Mouse (Mus musculus): Measurements from ENCODE around the gene Etv6. TPM values are rescaled to one million over a fixed set of nuclear protein-coding genes. Genes with fewer than 3 reads are reported as not detected.

The Etv6 gene
- polyA plus RNA-seq, 1 experiment from 2014 or later: 23.5 TPM

DNA sequence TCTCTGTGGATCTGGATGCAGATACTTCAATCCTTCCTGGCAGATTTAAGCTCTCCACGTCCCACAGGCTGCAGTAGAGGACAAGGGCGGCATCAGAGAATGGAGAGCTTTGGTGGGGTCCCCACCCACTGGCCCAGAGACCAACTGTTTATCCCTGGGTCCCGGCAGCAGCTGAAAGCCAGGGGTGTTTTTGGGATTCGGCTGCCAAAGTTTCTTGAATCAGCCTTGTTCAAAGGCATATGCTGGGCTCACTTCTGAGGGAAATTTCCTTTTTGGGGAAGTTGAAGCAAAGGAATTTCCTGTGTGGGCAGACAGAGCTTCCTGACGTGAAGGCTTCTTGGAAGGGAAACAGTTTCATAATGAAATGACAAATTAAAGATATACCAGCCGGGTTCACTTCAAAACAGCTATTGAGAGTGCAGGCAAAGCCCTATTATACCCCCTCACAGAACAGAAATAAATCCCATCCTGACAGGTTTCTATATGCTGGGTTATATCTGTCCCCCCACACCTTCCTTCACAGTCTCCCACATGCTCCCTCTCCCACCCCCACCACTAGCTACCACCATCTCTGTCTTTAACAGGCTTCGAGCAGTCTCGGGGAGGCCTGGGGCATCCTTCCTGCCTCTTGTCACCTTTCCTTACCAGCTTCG, 116.5 kb downstream of the Etv6 start:
- no peak for TF ChIP-seq CTCF (IDR thresholded peaks at IDR 0.05)
- POLR2A ChIA-PET: interaction anchor here (0.7 to 1.1 kb wide), 2 partner anchors 18 to 718 kb away, joined by 3 read pairs; no protein-coding TSS in a partner anchor
- in situ Hi-C loops (cut with MboI; ENCODE audit: low pct_unique_long_range_greater_than_20kb): no loop called here
- no peak for ATAC-seq
- CTCF ChIA-PET: interaction anchor here (0.8 kb wide), 1 partner anchor 30 kb away, joined by 3 read pairs; no protein-coding TSS in a partner anchor
- H3K27me3 ChIP-seq: no peaks in the 10 kb centered on the region
- no peak for DNase-seq (ENCODE audit: low read depth, low spot score)

GRCm38 (mm10) chr6:134152539-134152938, 117.0 kb downstream of the Etv6 start:
- no peaks in the 10 kb centered on the region for H3K27me3 ChIP-seq

DNA sequence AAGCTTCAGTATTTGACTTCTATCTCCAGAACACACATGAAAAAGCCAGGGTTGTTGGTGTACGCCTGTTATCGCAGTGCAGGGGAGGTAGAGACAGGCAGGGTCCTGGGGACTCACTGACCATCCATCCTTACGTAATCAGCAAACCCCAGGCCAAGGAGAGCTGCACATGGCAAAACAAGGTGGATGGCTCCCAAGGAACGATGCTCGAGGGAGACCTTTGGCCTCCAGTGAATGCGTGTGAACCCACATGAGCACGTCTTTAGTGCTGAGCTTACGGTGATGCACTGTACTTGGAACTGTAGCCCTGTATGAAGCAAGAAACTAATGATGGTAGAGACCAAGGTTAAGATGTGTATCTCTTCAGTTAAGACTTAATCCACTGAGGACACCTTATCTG, 119.2 kb downstream of the Etv6 start:
- ATAC-seq (no peak), DNase-seq (ENCODE audit: low read depth, low spot score) (no peak)
- ChIA-PET POLR2A (no interaction called here), CTCF (no interaction called here)
- in situ Hi-C loops (cut with MboI; ENCODE audit: low pct_unique_long_range_greater_than_20kb): no loop called here
- no peaks in the 10 kb centered on the region for H3K27me3 ChIP-seq
- no peak for TF ChIP-seq CTCF (IDR thresholded peaks at IDR 0.05)

More at GRCm38 (mm10) chr6:134152539-134152938, 117.0 kb downstream of the Etv6 start:
- CTCF ChIA-PET: no interaction called here
- in situ Hi-C loops (cut with MboI; ENCODE audit: low pct_unique_long_range_greater_than_20kb): no loop called here
- ATAC-seq: no peak
- POLR2A ChIA-PET: interaction anchor here (1.1 kb wide), 1 partner anchor 18 kb away, joined by 3 read pairs; no protein-coding TSS in a partner anchor
- TF ChIP-seq CTCF (IDR thresholded peaks at IDR 0.05): no peak
- DNase-seq (ENCODE audit: low read depth, low spot score): no peak

GRCm38 (mm10) chr6:134155900-134156623, 120.6 kb downstream of the Etv6 start:
- no peak for ATAC-seq
- TF ChIP-seq CTCF (IDR thresholded peaks at IDR 0.05): no peak

GRCm38 (mm10) chr6:134157533-134158115, 122.1 kb downstream of the Etv6 start:
- DNase-seq (ENCODE audit: low read depth, low spot score): no peak
- ATAC-seq: no peak
- H3K27me3 ChIP-seq: no peaks in the 10 kb centered on the region
- TF ChIP-seq CTCF (IDR thresholded peaks at IDR 0.05): no peak
- CTCF ChIA-PET: no interaction called here
- POLR2A ChIA-PET: interaction anchor here (1.0 kb wide), 1 partner anchor 10 kb away, joined by 4 read pairs; no protein-coding TSS in a partner anchor
- in situ Hi-C loops (cut with MboI; ENCODE audit: low pct_unique_long_range_greater_than_20kb): no loop called here

More at GRCm38 (mm10) chr6:134155900-134156623, 120.6 kb downstream of the Etv6 start:
- H3K27me3 ChIP-seq: no peaks in the 10 kb centered on the region
- POLR2A ChIA-PET: interaction anchor here (1.0 kb wide), 1 partner anchor 121 kb away, joined by 3 read pairs; the partner anchor contains the start of gene Etv6
- DNase-seq (ENCODE audit: low read depth, low spot score): no peak
- CTCF ChIA-PET: no interaction called here
- in situ Hi-C loops (cut with MboI; ENCODE audit: low pct_unique_long_range_greater_than_20kb): no loop called here

DNA sequence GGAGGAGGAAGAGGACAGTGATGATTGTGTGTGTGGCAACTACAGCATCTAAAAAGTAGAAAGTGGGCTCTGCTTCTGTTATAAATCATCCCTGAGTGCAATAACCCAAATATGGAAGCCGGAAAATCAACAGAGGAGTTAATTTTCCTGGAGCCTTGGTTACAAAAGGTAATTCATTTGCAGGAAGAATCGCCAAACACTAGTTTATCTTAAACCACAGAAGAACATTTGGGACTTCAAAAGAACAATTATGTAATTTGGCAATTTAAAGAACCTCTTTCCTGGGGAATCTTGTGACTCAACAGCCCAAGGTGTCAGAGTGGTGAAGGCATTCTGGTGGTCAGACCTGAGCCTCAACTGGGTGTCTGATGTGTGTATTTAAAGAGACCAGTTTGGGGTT, 122.7 kb downstream of the Etv6 start:
- CTCF ChIA-PET: no interaction called here
- TF ChIP-seq CTCF (IDR thresholded peaks at IDR 0.05): no peak

DNA sequence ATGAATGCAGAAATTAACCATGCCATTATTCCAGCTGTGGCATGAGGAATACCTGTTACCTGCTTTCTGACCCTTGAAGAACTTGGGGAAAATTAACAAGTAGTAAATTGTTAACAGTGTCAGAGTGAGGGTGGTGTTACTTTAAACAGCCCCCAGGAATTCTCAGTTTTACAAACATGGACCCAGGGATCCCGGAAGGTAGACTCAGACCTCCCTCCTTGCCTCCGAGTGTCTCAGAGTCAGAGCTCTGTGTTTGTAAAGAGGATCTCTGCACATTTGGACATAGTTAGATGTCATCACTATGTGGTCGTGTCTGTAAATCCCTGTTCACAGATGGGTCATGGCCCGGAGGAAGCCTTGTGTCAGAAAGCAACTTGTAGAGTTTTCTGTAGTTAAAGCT, 124.2 kb downstream of the Etv6 start:
- H3K27me3 ChIP-seq: no peaks in the 10 kb centered on the region
- POLR2A ChIA-PET: interaction anchor here (0.6 kb wide), 1 partner anchor 74 kb away, joined by 3 read pairs; no protein-coding TSS in a partner anchor
- CTCF ChIA-PET: interaction anchor here (0.7 to 1.4 kb wide), 2 partner anchors 12 to 26 kb away, joined by 3 read pairs; no protein-coding TSS in a partner anchor
- TF ChIP-seq CTCF (IDR thresholded peaks at IDR 0.05): no peak
- in situ Hi-C loops (cut with MboI; ENCODE audit: low pct_unique_long_range_greater_than_20kb): no loop called here
- DNase-seq (ENCODE audit: low read depth, low spot score): peak; percentile 15
- ATAC-seq: no peak

More for the DNA sequence above, 122.7 kb downstream of the Etv6 start:
- ATAC-seq (no peak), DNase-seq (ENCODE audit: low read depth, low spot score) (no peak)
- POLR2A ChIA-PET: interaction anchor here (1.0 kb wide), 1 partner anchor 9 kb away, joined by 4 read pairs; no protein-coding TSS in a partner anchor
- in situ Hi-C loops (cut with MboI; ENCODE audit: low pct_unique_long_range_greater_than_20kb): no loop called here
- no peaks in the 10 kb centered on the region for H3K27me3 ChIP-seq

DNA sequence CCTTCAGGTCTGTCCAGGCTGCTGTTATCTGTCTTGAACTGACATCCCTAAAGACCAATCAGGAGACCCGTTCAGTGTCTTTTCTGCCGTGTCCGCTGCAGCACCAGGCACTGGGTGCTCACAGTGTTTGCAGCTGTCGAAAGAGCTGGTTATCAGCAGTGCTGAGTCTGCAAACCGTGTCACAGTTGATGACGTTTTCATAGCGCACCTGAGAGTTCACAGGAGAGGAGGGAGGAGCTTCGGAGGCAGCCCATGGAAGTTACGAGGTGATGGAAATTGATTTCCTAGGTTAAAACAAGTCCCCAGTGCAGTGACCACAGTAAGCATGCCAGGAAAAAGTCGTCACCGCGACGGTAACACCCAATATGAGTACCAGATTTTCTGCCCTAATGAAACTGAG, 125.5 kb downstream of the Etv6 start:
- no peak for ATAC-seq
- in situ Hi-C loops (cut with MboI; ENCODE audit: low pct_unique_long_range_greater_than_20kb): no loop called here
- ChIA-PET CTCF (interaction anchor here (0.8 to 1.4 kb wide), 4 partner anchors 10 to 120 kb away, joined by 3 read pairs; no protein-coding TSS in a partner anchor), POLR2A (no interaction called here)
- DNase-seq (ENCODE audit: low read depth, low spot score): no peak
- TF ChIP-seq CTCF (IDR thresholded peaks at IDR 0.05): no peak
- no peaks in the 10 kb centered on the region for H3K27me3 ChIP-seq

DNA sequence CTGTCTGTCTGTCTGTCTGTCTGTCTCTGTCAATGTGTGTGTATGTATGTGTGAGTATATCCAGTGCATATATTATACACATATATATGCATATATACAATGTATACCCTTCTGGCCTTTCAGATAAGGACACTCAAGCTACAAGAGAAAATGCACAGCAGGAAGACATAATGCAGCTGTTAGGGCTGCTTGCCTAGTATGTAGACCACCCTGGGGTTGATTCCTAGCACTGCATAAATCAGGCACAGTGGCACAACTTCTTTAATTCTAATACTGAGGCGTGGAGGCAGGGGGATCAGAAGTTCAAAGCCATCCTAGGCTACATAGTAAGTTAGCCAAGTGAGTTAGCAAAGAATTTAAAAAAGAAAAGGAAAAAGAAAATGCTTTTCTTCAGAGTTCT, 127.8 kb downstream of the Etv6 start:
- no peak for DNase-seq (ENCODE audit: low read depth, low spot score)
- no peaks in the 10 kb centered on the region for H3K27me3 ChIP-seq
- in situ Hi-C loops (cut with MboI; ENCODE audit: low pct_unique_long_range_greater_than_20kb): no loop called here
- ChIA-PET POLR2A (no interaction called here), CTCF (no interaction called here)
- no peak for TF ChIP-seq CTCF (IDR thresholded peaks at IDR 0.05)
- no peak for ATAC-seq

DNA sequence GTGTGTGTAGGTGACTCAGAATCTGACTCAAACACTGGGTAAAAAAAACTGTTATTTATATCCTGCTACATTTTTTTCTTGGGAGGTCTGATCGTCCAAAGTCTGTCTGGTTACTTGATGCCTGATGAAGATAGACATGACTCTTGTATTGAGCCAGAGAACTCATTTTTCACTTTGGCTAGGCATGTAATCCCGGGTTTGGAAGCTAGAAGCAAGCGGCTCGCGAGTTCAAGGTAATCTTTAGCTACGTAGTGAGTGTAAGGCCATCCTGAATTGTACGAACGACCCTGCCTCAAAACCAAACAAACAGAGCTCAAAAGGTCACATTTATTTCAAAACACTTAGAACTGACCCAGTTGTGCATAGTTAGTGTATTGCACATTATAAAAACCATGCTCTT, 128.9 kb downstream of the Etv6 start:
- ChIA-PET CTCF (interaction anchor here (1.3 kb wide), 1 partner anchor 16 kb away, joined by 3 read pairs; no protein-coding TSS in a partner anchor), POLR2A (no interaction called here)
- no peak for DNase-seq (ENCODE audit: low read depth, low spot score)
- TF ChIP-seq CTCF (IDR thresholded peaks at IDR 0.05): no peak
- in situ Hi-C loops (cut with MboI; ENCODE audit: low pct_unique_long_range_greater_than_20kb): no loop called here
- H3K27me3 ChIP-seq: no peaks in the 10 kb centered on the region
- ATAC-seq: no peak

Measured in Patski (cell line).